ENCODE assay signal across 25 mouse cellular contexts in the genomic region with DNA sequence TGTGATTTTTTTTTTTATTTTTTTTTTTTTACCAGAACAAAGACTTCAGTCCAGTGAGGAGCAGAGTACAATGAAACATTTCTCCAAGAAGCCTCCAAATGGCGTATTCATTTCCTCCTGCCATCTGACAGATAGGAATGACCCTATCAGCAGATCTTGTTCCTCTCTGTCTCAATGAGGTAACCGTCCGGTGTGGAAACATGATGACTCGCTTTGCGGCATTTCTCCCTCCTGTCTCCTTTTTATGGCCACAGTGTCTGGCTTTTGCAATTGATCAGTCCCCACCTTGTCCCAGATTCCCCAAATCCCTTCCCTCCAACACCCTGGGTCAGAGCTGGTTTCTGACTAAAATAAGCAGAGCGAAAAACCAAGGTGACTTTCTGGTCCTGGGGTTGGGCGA.
DNase-seq lines count a peak whose midpoint lies in the region; ATAC-seq and TF ChIP-seq lines count a peak whose summit lies in the region.
"Had no signal": no experiment of that assay in that cellular context is flagged by ENCODE, and none has a peak within 500 bp of the region (broad histone marks: within the 10 kb centered on the region; RNA-seq: fewer than 3 reads in every experiment).

No protein-coding gene starts in this region.

- no peak overlapping the region for H3K4me2 ChIP-seq in liver, embryonic 12.5 days
- H3K4me2 ChIP-seq: forebrain, embryonic 13.5 days; heart, embryonic 13.5 days; liver, embryonic 11.5 days; lung, embryonic 15.5 days had no signal

- H3K9ac ChIP-seq in liver, adult 2 months (ENCODE audit: low read depth, low read length) = no peak overlapping the region
- H3K9ac ChIP-seq in liver, embryonic 12.5 days = no peak overlapping the region
- H3K9ac ChIP-seq: forebrain, embryonic 13.5 days; heart, embryonic 13.5 days; lung, embryonic 15.5 days had no signal

- H3K4me3 ChIP-seq in liver, adult 2 months (ENCODE audit: insufficient read depth, low read depth, low read length) = no peak overlapping the region
- H3K4me3 ChIP-seq in liver, embryonic 12.5 days = no peak overlapping the region
- no peak overlapping the region for H3K4me3 ChIP-seq in C2C12 (ENCODE audit: insufficient read depth, poor library complexity, severe bottlenecking)
- no peak overlapping the region for H3K4me3 ChIP-seq in limb, embryonic 10.5 days
- H3K4me3 ChIP-seq: forebrain, embryonic 13.5 days; gastrocnemius, adult 2 months; heart, embryonic 13.5 days; layer of hippocampus, adult 2 months; lung, embryonic 15.5 days had no signal

- TF ChIP-seq CTCF in liver, adult 2 months (IDR thresholded peaks at IDR 0.05; ENCODE audit: low read depth, low read length) = no peak
- TF ChIP-seq CTCF in C2C12 (IDR thresholded peaks at IDR 0.05; ENCODE audit: control insufficient read depth, insufficient read depth, insufficient read length) = no peak

- no peaks in the 10 kb centered on the region for H3K27me3 ChIP-seq in liver, adult 2 months (ENCODE audit: control insufficient read depth, insufficient read depth, low read length)
- no peaks in the 10 kb centered on the region for H3K27me3 ChIP-seq in liver, embryonic 12.5 days (replicated peaks)
- no peaks in the 10 kb centered on the region for H3K27me3 ChIP-seq in C2C12 (ENCODE audit: control insufficient read depth, insufficient read depth, insufficient read length)
- H3K27me3 ChIP-seq in limb, embryonic 10.5 days (ENCODE audit: low read depth, poor library complexity, severe bottlenecking) = no peaks in the 10 kb centered on the region
- H3K27me3 ChIP-seq: CH12.LX; forebrain, embryonic 13.5 days; heart, embryonic 13.5 days; lung, embryonic 15.5 days; Patski had no signal

- DNase-seq in liver, adult 2 months (ENCODE audit: extremely low read depth, low read depth, low spot score) = peak; percentile 14
- DNase-seq in limb, embryonic 10.5 days (ENCODE audit: low spot score) = no peak
- DNase-seq in ovary, postnatal 36 days (ENCODE audit: low spot score) = no peak
- DNase-seq in heart, adult 8-10 months (ENCODE audit: low spot score) = no peak
- DNase-seq: cerebellum, adult 2 months; cerebellum, postnatal 25 days; gastrocnemius, adult 2 months; heart, postnatal 14 days; kidney, adult 9 months; kidney, postnatal 14 days; left cerebral cortex, postnatal 4 days; retina, postnatal 1 day had no signal

- 86% methylated on average over 7 of the region's 7 CpGs for WGBS in liver, adult 2 months
- 51% methylated on average over 7 of the region's 7 CpGs for WGBS in liver, embryonic 12.5 days (ENCODE audit: insufficient replicate concordance)
- WGBS in limb, embryonic 10.5 days = 79% methylated on average over 7 of the region's 7 CpGs

- no peaks in the 10 kb centered on the region for H3K79me3 ChIP-seq in C2C12 (ENCODE audit: low read depth)

- no peak for TF ChIP-seq POLR2A in liver, adult 2 months (IDR thresholded peaks at IDR 0.05; ENCODE audit: extremely low read depth, insufficient read depth, low read length)

- no peaks in the 10 kb centered on the region for H3K4me1 ChIP-seq in liver, adult 2 months (ENCODE audit: control insufficient read depth, insufficient read depth, low read length)
- no peaks in the 10 kb centered on the region for H3K4me1 ChIP-seq in liver, embryonic 12.5 days
- peaks cover 20% of the 10 kb centered on the region for H3K4me1 ChIP-seq in limb, embryonic 10.5 days
- H3K4me1 ChIP-seq: forebrain, embryonic 13.5 days; heart, embryonic 13.5 days had no signal

- H3ac ChIP-seq in C2C12 (ENCODE audit: control insufficient read depth, insufficient read length, low read depth) = no peak overlapping the region

- H3K9me3 ChIP-seq in liver, embryonic 12.5 days (replicated peaks) = no peaks in the 10 kb centered on the region
- H3K9me3 ChIP-seq in limb, embryonic 10.5 days (replicated peaks) = no peaks in the 10 kb centered on the region
- H3K9me3 ChIP-seq: forebrain, embryonic 13.5 days; G1E; heart, embryonic 13.5 days; lung, embryonic 15.5 days had no signal

- no peaks in the 10 kb centered on the region for H3K79me2 ChIP-seq in liver, adult 2 months (ENCODE audit: control insufficient read depth, insufficient read depth, low read length)
- H3K79me2 ChIP-seq in C2C12 (ENCODE audit: control insufficient read depth, insufficient read depth) = no peaks in the 10 kb centered on the region

- no peaks in the 10 kb centered on the region for H3K36me3 ChIP-seq in liver, adult 2 months (ENCODE audit: control insufficient read depth, insufficient read depth, low read length)
- no peaks in the 10 kb centered on the region for H3K36me3 ChIP-seq in liver, embryonic 12.5 days
- H3K36me3 ChIP-seq in C2C12 (ENCODE audit: control insufficient read depth, insufficient read depth) = no peaks in the 10 kb centered on the region
- no peaks in the 10 kb centered on the region for H3K36me3 ChIP-seq in limb, embryonic 10.5 days
- H3K36me3 ChIP-seq: G1E; heart, embryonic 13.5 days; lung, embryonic 15.5 days had no signal

- H3K27ac ChIP-seq in liver, adult 2 months (replicated peaks; ENCODE audit: insufficient read depth, low read depth, low read length) = no peak overlapping the region
- H3K27ac ChIP-seq in liver, embryonic 12.5 days = no peak overlapping the region
- 0 out of 2 replicates have a peak overlapping the region, but pooled peaks have one; percentile 30 for H3K27ac ChIP-seq in limb, embryonic 10.5 days
- H3K27ac ChIP-seq: forebrain, embryonic 13.5 days; gastrocnemius, adult 2 months; heart, embryonic 13.5 days; hindbrain, postnatal 0 days; layer of hippocampus, adult 2 months; lung, embryonic 15.5 days had no signal

- no peak for ATAC-seq in liver, embryonic 12.5 days
- ATAC-seq in megakaryocyte progenitor cell, adult 5-6 weeks (replicated peaks; ENCODE audit: poor library complexity) = peak; percentile 87
- ATAC-seq: forebrain, embryonic 13.5 days; hindbrain, postnatal 0 days; intestine, embryonic 16.5 days; Patski had no signal

TF ChIP-seq in C2C12, 6 proteins besides CTCF, POLR2A, EP300 and RAD21:
- peak; percentile 53 for TF ChIP-seq MYOD1 (IDR thresholded peaks at IDR 0.05; ENCODE audit: control insufficient read depth, insufficient read length, low read depth)
- no peak for TF ChIP-seq MYOG (IDR thresholded peaks at IDR 0.05; ENCODE audit: control insufficient read depth, extremely low read depth, insufficient read length)
- no peak for TF ChIP-seq USF1 (IDR thresholded peaks at IDR 0.05; ENCODE audit: low read depth)
- TF ChIP-seq FOSL1 (IDR thresholded peaks at IDR 0.05; ENCODE audit: insufficient read depth, low read length, poor library complexity, severe bottlenecking) = no peak
- peak; percentile 63 for TF ChIP-seq CEBPB (IDR thresholded peaks at IDR 0.05; ENCODE audit: low read depth)
TF ChIP-seq in C2C12: peak in this region for 2.
